Mouse (Mus musculus) intestine, postnatal 0 days (tissue): ENCODE measurements at regions not wholly inside any gene's neighbourhood (a gene's known extent, or its start where the extent isn't known, plus 50 kb on each side); places are given as distances from the start of the nearest gene placed in this dataset.

ENCODE experiments used
- ATAC-seq: fragments of 200-750 bp; cut with Nextera tagmentation; 2 replicates; pipeline ENCODE4 v1.8.0; 2017; ENCODE audit warnings: mild to moderate bottlenecking, moderate TSS enrichment, moderate library complexity
- H3K27ac ChIP-seq: fragments of 300-500 bp; sonication (generic); 2 replicates; pipeline ENCODE4 v1.5.1; 2014; ENCODE audit warnings: mild to moderate bottlenecking, low read depth, low read length, moderate library complexity
- H3K27me3 ChIP-seq: fragments of 300-500 bp; sonication (generic); replicated peaks from 2 replicates; pipeline ENCODE4 v1.6.1; 2014; ENCODE audit warnings: low read length, mixed read lengths; ENCODE audit not compliant: control insufficient read depth, insufficient read depth
- H3K36me3 ChIP-seq: fragments of 300-500 bp; sonication (generic); 2 replicates; pipeline ENCODE4 v1.6.1; 2014; ENCODE audit warnings: mild to moderate bottlenecking, moderate library complexity; ENCODE audit not compliant: control insufficient read depth, insufficient read depth
- H3K4me1 ChIP-seq: fragments of 300-500 bp; sonication (generic); replicated peaks from 2 replicates; pipeline ENCODE4 v1.6.1; 2014; ENCODE audit warnings: antibody characterized with exemption, low read length, mixed read lengths; ENCODE audit not compliant: control insufficient read depth, insufficient read depth
- H3K4me2 ChIP-seq: fragments of 300-500 bp; sonication (generic); replicated peaks from 2 replicates; pipeline ENCODE4 v1.6.1; 2014; ENCODE audit warnings: low read depth, mild to moderate bottlenecking, moderate library complexity
- H3K4me3 ChIP-seq: fragments of 300-500 bp; sonication (generic); 2 replicates; pipeline ENCODE4 v1.5.1; 2014; ENCODE audit warnings: low read depth, low read length
- H3K9ac ChIP-seq: fragments of 300-500 bp; sonication (generic); 2 replicates; pipeline ENCODE4 v1.6.1; 2014; ENCODE audit warnings: mild to moderate bottlenecking, low read depth, low read length
- H3K9me3 ChIP-seq: fragments of 300-500 bp; sonication (generic); 2 replicates; pipeline ENCODE4 v1.6.1; 2016; ENCODE audit warnings: mixed run types; ENCODE audit not compliant: control insufficient read depth
- CTCF ChIP-seq: sonication (generic); IDR thresholded peaks from 2 replicates; pipeline ENCODE4 v1.5.1; 2016; ENCODE audit warnings: low read depth, mild to moderate bottlenecking, control low read depth, antibody characterized with exemption, moderate library complexity
- WGBS: fragments of 180-500 bp; shearing (Covaris S2); extraction: QIAGEN DNeasy Blood & Tissue Kit; methylation state at CpG from one replicate; pipeline ENCODE4 v1.1.7; 2014; 5-methylcytosine and 5-hydroxymethylcytosine counted together

- no peak for TF ChIP-seq CTCF
- ATAC-seq, result no peak
- WGBS, result 33% methylated on average over 17 of the region's 17 CpGs
Observed at GRCm38 (mm10) chr3:128192046-128192800, 296.1 kb upstream of the Fam241a start.

DNA sequence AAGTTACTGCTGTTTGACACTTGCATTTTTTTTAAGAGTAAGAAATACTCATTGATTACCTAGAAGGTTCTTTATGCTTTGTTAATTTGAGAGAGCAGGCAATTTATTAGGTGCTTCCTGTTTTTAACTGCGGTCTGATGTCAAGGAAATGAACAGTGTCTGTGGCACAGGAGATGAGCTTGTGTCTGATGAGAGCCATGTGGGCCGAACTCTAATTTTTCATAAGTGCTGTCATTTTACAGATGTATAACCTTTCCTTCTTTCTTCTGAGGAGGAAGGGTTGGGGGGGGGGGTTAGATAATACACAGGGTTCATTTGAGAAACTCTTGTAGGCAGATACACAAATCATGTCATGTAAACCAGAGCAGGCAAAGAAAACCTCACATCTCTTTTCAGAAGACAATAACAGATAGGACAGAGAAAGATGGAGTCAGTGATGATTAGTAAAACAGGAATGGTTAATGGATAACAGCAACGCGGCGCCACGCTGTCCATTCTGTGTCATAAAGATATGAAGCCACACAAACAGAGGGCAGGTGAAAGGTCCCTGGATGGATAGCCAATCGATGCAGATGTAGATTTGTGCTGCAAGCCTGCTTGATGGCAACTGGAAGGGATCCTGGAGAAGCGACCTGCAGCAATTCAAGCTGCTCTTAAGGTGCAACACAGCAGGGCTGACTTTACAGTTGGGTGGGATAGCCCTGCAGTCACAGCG, 291.4 kb upstream of the Fam241a start:
- peak; percentile 60; the same call in 1 of the 2 replicates for ATAC-seq
- TF ChIP-seq CTCF, result no peak
- 28% methylated on average over 9 of the region's 9 CpGs for WGBS

More at GRCm38 (mm10) chr3:128192046-128192800, 296.1 kb upstream of the Fam241a start:
- no peaks in the 10 kb centered on the region for H3K27me3 ChIP-seq
- H3K4me2 ChIP-seq, result no peak overlapping the region
- no peak overlapping the region for H3K9ac ChIP-seq
- no peaks in the 10 kb centered on the region for H3K9me3 ChIP-seq
- no peak overlapping the region for H3K27ac ChIP-seq
- no peak overlapping the region for H3K4me3 ChIP-seq
- no peaks in the 10 kb centered on the region for H3K4me1 ChIP-seq
- no peaks in the 10 kb centered on the region for H3K36me3 ChIP-seq

DNA sequence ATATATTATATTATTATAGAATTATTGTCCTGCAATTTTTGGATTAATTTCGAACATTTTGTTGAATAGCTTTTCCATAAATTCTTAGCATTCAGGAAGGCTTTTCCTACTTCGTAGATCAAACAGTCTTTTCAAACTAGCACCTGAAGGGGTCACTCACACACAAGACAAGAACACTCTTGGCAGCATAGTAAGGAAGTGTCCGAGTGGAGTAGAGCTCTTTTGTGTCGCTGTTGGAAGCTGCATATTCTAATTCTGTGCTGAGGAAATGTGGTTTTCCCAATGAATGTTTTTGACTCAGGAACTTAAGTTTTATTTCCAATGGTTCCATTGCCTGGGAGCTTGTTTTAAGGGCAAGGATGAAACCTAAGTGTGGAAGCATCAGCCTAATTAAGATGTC, 290.2 kb upstream of the Fam241a start:
- peak; percentile 74 for TF ChIP-seq CTCF
- H3K4me1 ChIP-seq, result no peaks in the 10 kb centered on the region
- H3K4me2 ChIP-seq, result no peak overlapping the region
- H3K27me3 ChIP-seq, result no peaks in the 10 kb centered on the region
- no peaks in the 10 kb centered on the region for H3K36me3 ChIP-seq
- ATAC-seq, result no peak
- WGBS, result 6% methylated on average over 4 of the region's 4 CpGs
- no peak overlapping the region for H3K27ac ChIP-seq
- H3K9ac ChIP-seq, result no peak overlapping the region
- no peaks in the 10 kb centered on the region for H3K9me3 ChIP-seq
- no peak overlapping the region for H3K4me3 ChIP-seq

More for the DNA sequence above, 291.4 kb upstream of the Fam241a start:
- H3K4me1 ChIP-seq, result no peaks in the 10 kb centered on the region
- H3K36me3 ChIP-seq, result no peaks in the 10 kb centered on the region
- H3K4me2 ChIP-seq, result 0 out of 2 replicates have a peak overlapping the region, but pooled peaks have one; percentile 4
- H3K9ac ChIP-seq, result no peak overlapping the region
- no peak overlapping the region for H3K27ac ChIP-seq
- H3K4me3 ChIP-seq, result no peak overlapping the region
- H3K27me3 ChIP-seq, result no peaks in the 10 kb centered on the region
- H3K9me3 ChIP-seq, result no peaks in the 10 kb centered on the region

GRCm38 (mm10) chr3:128181221-128181908, 285.2 kb upstream of the Fam241a start:
- H3K27me3 ChIP-seq, result no peaks in the 10 kb centered on the region
- ATAC-seq, result no peak
- WGBS, result 49% methylated on average over 7 of the region's 7 CpGs

DNA sequence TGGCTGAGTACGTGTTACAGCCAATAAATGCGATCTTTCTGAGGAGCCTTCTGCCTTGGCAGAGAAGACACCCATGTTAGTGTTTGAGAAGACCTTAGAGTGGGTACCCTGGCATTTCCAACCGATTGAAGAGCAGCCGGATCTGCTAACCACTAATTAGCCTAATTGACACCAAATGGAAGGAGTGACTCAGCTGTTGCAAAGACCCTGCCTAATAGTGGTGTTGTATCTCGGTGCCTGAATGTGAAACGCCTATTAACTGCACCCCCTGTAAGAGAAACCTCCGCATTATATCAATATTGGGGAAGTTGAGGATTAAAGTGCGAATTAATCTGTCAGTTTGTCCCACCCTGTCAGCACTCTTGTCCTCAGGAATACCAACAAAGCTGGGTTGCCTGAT, 253.1 kb upstream of the Fam241a start:
- H3K27me3 ChIP-seq, result no peaks in the 10 kb centered on the region
- no peak overlapping the region for H3K27ac ChIP-seq
- no peak overlapping the region for H3K4me2 ChIP-seq
- WGBS, result 78% methylated on average over 8 of the region's 8 CpGs
- H3K9ac ChIP-seq, result no peak overlapping the region
- H3K4me3 ChIP-seq, result no peak overlapping the region
- ATAC-seq, result no peak
- H3K36me3 ChIP-seq, result no peaks in the 10 kb centered on the region
- H3K9me3 ChIP-seq, result no peaks in the 10 kb centered on the region
- no peaks in the 10 kb centered on the region for H3K4me1 ChIP-seq
- no peak for TF ChIP-seq CTCF

More at GRCm38 (mm10) chr3:128181221-128181908, 285.2 kb upstream of the Fam241a start:
- Histone ChIP-seq H3K36me3 (no peaks in the 10 kb centered on the region), H3K9me3 (no peaks in the 10 kb centered on the region), H3K4me3 (no peak overlapping the region), H3K4me1 (no peaks in the 10 kb centered on the region), H3K27ac (no peak overlapping the region), H3K9ac (no peak overlapping the region), H3K4me2 (no peak overlapping the region)
- TF ChIP-seq CTCF, result no peak

DNA sequence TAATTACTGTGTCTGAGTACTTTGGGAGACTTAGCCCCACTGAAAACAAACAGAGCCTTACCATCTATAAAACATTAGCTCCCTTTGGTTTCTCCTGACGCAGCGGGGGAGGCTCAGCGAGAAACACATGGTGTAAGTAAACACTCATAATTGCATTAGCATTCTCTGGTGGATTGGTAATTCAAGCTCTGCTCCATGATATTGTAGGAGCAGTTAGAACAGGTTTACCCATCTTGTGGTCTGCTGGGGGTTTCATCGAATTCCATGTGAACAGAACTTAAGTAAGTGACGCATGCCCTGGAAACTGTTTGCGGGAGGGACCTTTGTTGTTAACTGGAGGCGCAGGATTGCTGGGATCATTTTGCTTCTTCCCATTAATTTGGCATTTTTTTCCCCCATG, 249.2 kb upstream of the Fam241a start:
- ATAC-seq, result no peak
- TF ChIP-seq CTCF, result no peak
- Histone ChIP-seq H3K27ac (no peak overlapping the region), H3K4me3 (no peak overlapping the region), H3K36me3 (no peaks in the 10 kb centered on the region), H3K27me3 (no peaks in the 10 kb centered on the region), H3K4me2 (no peak overlapping the region), H3K4me1 (no peaks in the 10 kb centered on the region), H3K9ac (no peak overlapping the region), H3K9me3 (no peaks in the 10 kb centered on the region)
- WGBS, result 60% methylated on average over 7 of the region's 7 CpGs
